Mouse (Mus musculus) inflammation-experienced regulatory T-cells, adult 6 months (primary cell): ENCODE data around the gene Tmem39a. TPM values are rescaled to one million over a fixed set of nuclear protein-coding genes. Genes with fewer than 3 reads are reported as not detected.

ENCODE experiments used
- ATAC-seq: one replicate; pipeline ENCODE4 v1.8.0; 2017
- polyA plus RNA-seq, 3 experiments: library from polyadenylated mRNA; unstranded; fragments of 100-300 nt; shearing (Covaris generic); gene quantifications; one replicate each; pipeline ENCODE4 v1.2.1; 2017

Gene Tmem39a
- polyA plus RNA-seq, 3 experiments from 2014 or later = 33.5 to 34.0 (median 33.6) TPM

DNA sequence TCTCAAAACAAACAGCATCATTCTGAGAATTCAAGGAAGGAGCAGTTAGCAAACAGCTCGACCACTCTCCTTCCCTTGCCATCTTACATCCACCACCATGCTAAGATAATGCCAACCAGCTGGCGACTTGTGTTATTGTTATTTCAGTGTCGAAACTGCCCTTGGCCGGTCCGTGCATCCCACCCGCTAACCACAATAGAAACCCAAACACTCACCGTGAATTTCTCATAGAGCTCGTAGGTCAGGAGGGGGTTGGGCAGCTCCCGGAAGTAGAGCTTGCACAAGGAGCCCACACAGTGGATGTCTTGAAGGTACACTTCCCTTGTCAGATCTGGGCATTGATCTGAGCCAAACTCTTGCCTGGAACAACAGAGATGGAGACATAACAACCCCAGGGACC lies 78.2 kb downstream of the Tmem39a start:
- peak; percentile 24 for ATAC-seq

DNA sequence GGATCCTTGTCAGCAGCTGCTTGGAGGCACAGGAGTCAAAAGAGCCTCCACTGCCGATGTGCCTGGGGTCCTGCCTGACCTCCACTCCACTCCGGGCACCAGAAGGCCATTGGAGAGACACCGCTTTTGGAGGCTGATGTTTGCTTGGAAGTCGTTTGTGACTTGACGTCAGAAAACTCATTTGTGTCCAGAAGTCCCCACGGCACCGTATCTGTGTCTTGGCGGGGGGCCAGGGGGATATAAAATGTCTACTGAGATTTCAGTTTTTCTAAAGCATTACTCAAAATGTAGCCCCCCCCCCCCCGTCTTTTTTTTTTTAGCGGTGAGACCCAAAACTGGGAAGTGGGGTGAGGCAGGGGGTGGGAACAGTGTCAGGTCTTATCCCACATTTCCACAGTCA lies 78.6 kb downstream of the Tmem39a start:
- ATAC-seq = no peak

Other genes starting within 250 kb of the Tmem39a start
- gene Maats1, start 216.6 kb upstream of the Tmem39a start, polyA plus RNA-seq = under 1 TPM in 1 of 3 experiments, not detected in 2; 0.19 TPM
- 100 to 1,000 TPM; 213 to 395 (median 300) TPM for gene Cox17, start 211.7 kb upstream of the Tmem39a start, polyA plus RNA-seq
- gene Gm21987, start 211.7 kb upstream of the Tmem39a start, polyA plus RNA-seq = not detected
- gene Popdc2, start 196.5 kb upstream of the Tmem39a start, polyA plus RNA-seq = 10 to 100 TPM in 1 of 3 experiments, 1 to 10 TPM in 1, under 1 TPM in 1; 0.95 to 10.3 (median 2.3) TPM
- gene Pla1a, start 125.6 kb upstream of the Tmem39a start, polyA plus RNA-seq = under 1 TPM in 1 of 3 experiments, not detected in 2; 0.30 TPM
- gene Adprh, start 106.0 kb upstream of the Tmem39a start, polyA plus RNA-seq = 10 to 100 TPM; 43.1 to 93.7 (median 71.8) TPM
- 10 to 100 TPM in 1 of 3 experiments, 1 to 10 TPM in 2; 2.6 to 12.9 (median 3.8) TPM for gene Cd80, start 103.1 kb upstream of the Tmem39a start, polyA plus RNA-seq
- gene Timmdc1, start 36.0 kb upstream of the Tmem39a start, polyA plus RNA-seq = 10 to 100 TPM; 10.1 to 18.5 (median 14.4) TPM
- 10 to 100 TPM; 30.8 to 37.8 (median 37.2) TPM for gene Poglut1, start 8.4 kb upstream of the Tmem39a start, polyA plus RNA-seq
- 10 to 100 TPM; 16.4 to 26.3 (median 23.6) TPM for gene Arhgap31, start 154.6 kb downstream of the Tmem39a start, polyA plus RNA-seq
- 10 to 100 TPM in 2 of 3 experiments, 1 to 10 TPM in 1; 7.1 to 14.7 (median 14.3) TPM for gene B4galt4, start 183.6 kb downstream of the Tmem39a start, polyA plus RNA-seq
- gene Upk1b, start 241.6 kb downstream of the Tmem39a start, polyA plus RNA-seq = not detected